Mouse (Mus musculus) limb, embryonic 14.5 days (tissue): ENCODE data around the gene Hinfp. TPM values are rescaled to one million over a fixed set of nuclear protein-coding genes. Genes with fewer than 3 reads are reported as not detected.
A peak's percentile ranks its signal among the peaks of the same experiment; 100 is the strongest.
"Not testable (repeated sequence)": the region's sequence is repeated elsewhere in the genome, so short reads cannot be mapped to it uniquely, and the experiment has no call there.

ENCODE experiments used
- ATAC-seq: fragments of 200-750 bp; cut with Nextera tagmentation; 2 replicates; pipeline ENCODE4 v1.8.0; 2017; ENCODE audit warnings: low read depth, moderate number of reproducible peaks, moderate TSS enrichment; ENCODE audit not compliant: low FRiP score
- DNase-seq: peaks from one replicate; pipeline ENCODE4 v3.0.0-alpha.2; 2015; ENCODE audit warnings: low spot score
- H3K27ac ChIP-seq: fragments of 300-500 bp; sonication (generic); replicated peaks from 2 replicates; pipeline ENCODE4 v1.5.1; 2014; ENCODE audit warnings: low read depth, mild to moderate bottlenecking, low read length, moderate library complexity, mixed read lengths
- H3K27me3 ChIP-seq: fragments of 300-500 bp; sonication (generic); 2 replicates; pipeline ENCODE4 v1.6.1; 2014; ENCODE audit warnings: low read length, mixed read lengths; ENCODE audit not compliant: control insufficient read depth, insufficient read depth
- H3K36me3 ChIP-seq: fragments of 300-500 bp; sonication (generic); 2 replicates; pipeline ENCODE4 v1.6.1; 2014; ENCODE audit warnings: mild to moderate bottlenecking, low read length, moderate library complexity, mixed read lengths; ENCODE audit not compliant: control insufficient read depth, insufficient read depth
- H3K4me1 ChIP-seq: fragments of 300-500 bp; sonication (generic); 2 replicates; pipeline ENCODE4 v1.6.1; 2014; ENCODE audit warnings: antibody characterized with exemption, low read length, mixed read lengths; ENCODE audit not compliant: control insufficient read depth, insufficient read depth
- H3K4me2 ChIP-seq: fragments of 300-500 bp; sonication (generic); replicated peaks from 2 replicates; pipeline ENCODE4 v1.6.1; 2014; ENCODE audit warnings: low read depth, mild to moderate bottlenecking, low read length, moderate library complexity; ENCODE audit not compliant: severe bottlenecking
- H3K4me3 ChIP-seq: fragments of 300-500 bp; sonication (generic); replicated peaks from 2 replicates; pipeline ENCODE4 v1.5.1; 2014; ENCODE audit warnings: low read length
- H3K9ac ChIP-seq: fragments of 300-500 bp; sonication (generic); 2 replicates; pipeline ENCODE4 v1.6.1; 2014; ENCODE audit warnings: mild to moderate bottlenecking, low read depth, low read length, moderate library complexity; ENCODE audit not compliant: severe bottlenecking
- H3K9me3 ChIP-seq: fragments of 300-500 bp; sonication (generic); 2 replicates; pipeline ENCODE4 v1.6.1; 2016; ENCODE audit warnings: low read length; ENCODE audit not compliant: control insufficient read depth
- POLR2A ChIP-seq: fragments of 200-500 bp; IDR thresholded peaks from 2 replicates; pipeline ENCODE4 v1.8.0; 2012; ENCODE audit warnings: inconsistent platforms, mild to moderate bottlenecking, moderate library complexity, borderline replicate concordance; ENCODE audit not compliant: insufficient read depth, insufficient read length; ENCODE audit errors: extremely low read depth
- WGBS: fragments of 180-500 bp; shearing (Covaris S2); extraction: QIAGEN DNeasy Blood & Tissue Kit; methylation state at CpG from one replicate; pipeline ENCODE4 v1.1.7; 2014; 5-methylcytosine and 5-hydroxymethylcytosine counted together
- polyA plus RNA-seq, 2 experiments: library from polyadenylated mRNA; depleted of rRNA in 1 of 2; stranded (reverse) in 1 of 2; unstranded in 1 of 2; fragments of >200 nt; fragmentation: Nextera tagmentation in 1 of 2; extraction: Ambion mirVana in 1 of 2; gene quantifications; 2 replicates each; pipeline versions ENCODE4 v1.2.1 to v1.2.3; 2012 to 2014

Gene Hinfp
- polyA plus RNA-seq, 2 experiments, result 18.0 to 39.4 TPM

GRCm38 (mm10) chr9:44336964-44337363 is 31.5 kb upstream of the Hinfp start:
- H3K36me3 ChIP-seq, result peaks cover 53% of the 10 kb centered on the region
- no peak overlapping the region for H3K27ac ChIP-seq
- H3K4me1 ChIP-seq, result peaks cover 12% of the 10 kb centered on the region; the same call in 1 of the 2 replicates
- peak overlapping the region; percentile 80 for H3K4me2 ChIP-seq
- WGBS, result 81% methylated on average over 3 of the region's 3 CpGs
- H3K9me3 ChIP-seq, result no peaks in the 10 kb centered on the region
- no peak overlapping the region for H3K9ac ChIP-seq
- no peak for TF ChIP-seq POLR2A
- peak overlapping the region; percentile 60 for H3K4me3 ChIP-seq
- DNase-seq, result no peak
- H3K27me3 ChIP-seq, result no peaks in the 10 kb centered on the region
- no peak for ATAC-seq

- Histone ChIP-seq H3K4me1 (peaks cover 12% of the 10 kb centered on the region; the same call in 1 of the 2 replicates), H3K4me3 (peak overlapping the region; percentile 60), H3K36me3 (peaks cover 55% of the 10 kb centered on the region), H3K4me2 (peak overlapping the region; percentile 80)
- 18% methylated on average over 3 of the region's 4 CpGs for WGBS
- ATAC-seq, H3K27ac ChIP-seq, H3K27me3 ChIP-seq, DNase-seq, H3K9ac ChIP-seq, H3K9me3 ChIP-seq: not testable (repeated sequence)
These were observed 31.0 kb upstream of the Hinfp start for GRCm38 (mm10) chr9:44336513-44336912.

GRCm38 (mm10) chr9:44336093-44336406 is 30.6 kb upstream of the Hinfp start:
- Histone ChIP-seq H3K9ac (peak overlapping the region; percentile 84), H3K27ac (peak overlapping the region; percentile 94; the same call in 1 of the 2 replicates), H3K4me1 (peaks cover 12% of the 10 kb centered on the region; the same call in 1 of the 2 replicates), H3K27me3 (no peaks in the 10 kb centered on the region), H3K4me2 (peak overlapping the region; percentile 80), H3K36me3 (peaks cover 55% of the 10 kb centered on the region), H3K4me3 (peak overlapping the region; percentile 60), H3K9me3 (no peaks in the 10 kb centered on the region)
- no peak for DNase-seq
- 0 out of 2 replicates have a peak, but pooled peaks have one; percentile 14 for TF ChIP-seq POLR2A
- no peak for ATAC-seq
- 0% methylated on average over 5 of the region's 5 CpGs for WGBS

GRCm38 (mm10) chr9:44335331-44336092 is 30.0 kb upstream of the Hinfp start:
- H3K4me2 ChIP-seq, result peak overlapping the region; percentile 80
- under 1% methylated on average over 48 of the region's 50 CpGs for WGBS
- peaks cover 12% of the 10 kb centered on the region; the same call in 1 of the 2 replicates for H3K4me1 ChIP-seq
- peaks cover 60% of the 10 kb centered on the region for H3K36me3 ChIP-seq
- TF ChIP-seq POLR2A, result peak; percentile 26; the same call in 1 of the 2 replicates
- peak overlapping the region; percentile 84 for H3K9ac ChIP-seq
- peak overlapping the region; percentile 60 for H3K4me3 ChIP-seq
- H3K9me3 ChIP-seq, result no peaks in the 10 kb centered on the region
- peak; percentile 25 for DNase-seq
- H3K27ac ChIP-seq, result peak overlapping the region; percentile 94
- no peak for ATAC-seq
- H3K27me3 ChIP-seq, result no peaks in the 10 kb centered on the region

- H3K9ac ChIP-seq, result peak within 1 kb of the TSS; percentile 84
- no peaks in the 10 kb centered on the region for H3K27me3 ChIP-seq
- peaks cover 68% of the 10 kb centered on the region for H3K36me3 ChIP-seq
- H3K4me1 ChIP-seq, result peaks cover 12% of the 10 kb centered on the region; the same call in 1 of the 2 replicates
- H3K4me2 ChIP-seq, result peak within 1 kb of the TSS; percentile 80
- no peaks in the 10 kb centered on the region for H3K9me3 ChIP-seq
- ATAC-seq (peak; percentile 94), DNase-seq (peak; percentile 100)
- under 1% methylated on average over 79 of the region's 91 CpGs for WGBS
- H3K4me3 ChIP-seq, result peak within 1 kb of the TSS; percentile 60
- TF ChIP-seq POLR2A, result peak; percentile 100
- peak within 1 kb of the TSS; percentile 94 for H3K27ac ChIP-seq
These were observed 29.2 kb upstream of the Hinfp start, which contains the start of gene H2afx for GRCm38 (mm10) chr9:44334396-44335330. Gene H2afx, plus strand, starts transcription at chr9:44334694.
